In genomic region chr4:106959506-106960302, GRCm38 (mm10) we compare ENCODE assay signal across 12 mouse cellular contexts. TPM values are rescaled to one million over a fixed set of nuclear protein-coding genes. Genes with fewer than 3 reads are reported as not detected.
DNase-seq lines count a peak whose midpoint lies in the region; ATAC-seq and TF ChIP-seq lines count a peak whose summit lies in the region.
"Had no signal": no experiment of that assay in that cellular context is flagged by ENCODE, and none has a peak within 500 bp of the region (broad histone marks: within the 10 kb centered on the region; RNA-seq: fewer than 3 reads in every experiment).

No protein-coding gene starts in this region.

- no peak overlapping the region for H3K4me2 ChIP-seq in hindbrain, embryonic 12.5 days (replicated peaks)
- H3K4me2 ChIP-seq in midbrain, postnatal 0 days (ENCODE audit: low read depth, low read length, poor library complexity, severe bottlenecking), result no peak overlapping the region
- H3K4me2 ChIP-seq: limb, embryonic 15.5 days had no signal

- peaks cover 95% of the 10 kb centered on the region for H3K4me1 ChIP-seq in hindbrain, embryonic 12.5 days
- peaks cover 25% of the 10 kb centered on the region for H3K4me1 ChIP-seq in midbrain, postnatal 0 days (ENCODE audit: insufficient read depth, low read length)

- no peaks in the 10 kb centered on the region for H3K27me3 ChIP-seq in hindbrain, embryonic 12.5 days
- H3K27me3 ChIP-seq in midbrain, postnatal 0 days (ENCODE audit: insufficient read depth, low read length), result no peaks in the 10 kb centered on the region
- H3K27me3 ChIP-seq: limb, embryonic 15.5 days had no signal

- intact Hi-C loops in left cerebral cortex, postnatal 36 days (cut with DNase I), result no loop called here

- no peaks in the 10 kb centered on the region for H3K9me3 ChIP-seq in hindbrain, embryonic 12.5 days (replicated peaks)
- no peaks in the 10 kb centered on the region for H3K9me3 ChIP-seq in midbrain, postnatal 0 days (ENCODE audit: low read length)
- H3K9me3 ChIP-seq: limb, embryonic 15.5 days had no signal

- H3K27ac ChIP-seq in hindbrain, embryonic 12.5 days, result peak overlapping the region; percentile 57
- H3K27ac ChIP-seq in midbrain, postnatal 0 days (ENCODE audit: low read depth, low read length), result peak overlapping the region; percentile 18; the same call in 1 of the 2 replicates
- H3K27ac ChIP-seq: limb, embryonic 15.5 days had no signal

- no peaks in the 10 kb centered on the region for H3K36me3 ChIP-seq in hindbrain, embryonic 12.5 days
- no peaks in the 10 kb centered on the region for H3K36me3 ChIP-seq in midbrain, postnatal 0 days (ENCODE audit: insufficient read depth, low read length)

- DNase-seq in adrenal gland, adult (ENCODE audit: inconsistent age in 2 of 2, low spot score in 1 of 2), result peak; percentile 46 to 80
- no peak for DNase-seq in adrenal gland, postnatal 25 days
- peak; percentile 37 for DNase-seq in adrenal gland, postnatal 14 days
- DNase-seq in midbrain, postnatal 0 days (ENCODE audit: low spot score), result peak; percentile 51
- no peak for DNase-seq in left cerebral cortex, postnatal 36 days (ENCODE audit: low spot score in 2 of 2)
- DNase-seq in lung, postnatal 10 days, result no peak
- no peak for DNase-seq in right cerebral cortex, postnatal 25 days
- DNase-seq: cerebellum, postnatal 36 days; heart, adult 11 months; right cerebral cortex, postnatal 14 days had no signal

- ATAC-seq in hindbrain, embryonic 12.5 days (ENCODE audit: low FRiP score), result no peak
- no peak for ATAC-seq in midbrain, postnatal 0 days (ENCODE audit: low FRiP score)

- no peak overlapping the region for H3K9ac ChIP-seq in hindbrain, embryonic 12.5 days
- no peak overlapping the region for H3K9ac ChIP-seq in midbrain, postnatal 0 days (replicated peaks; ENCODE audit: low read length, poor library complexity, severe bottlenecking)
- H3K9ac ChIP-seq: limb, embryonic 15.5 days had no signal

- TF ChIP-seq CTCF in midbrain, postnatal 0 days (IDR thresholded peaks at IDR 0.05), result no peak

- WGBS in hindbrain, embryonic 12.5 days, result 76% methylated on average over 12 of the region's 12 CpGs
- WGBS in midbrain, postnatal 0 days, result 65% methylated on average over 12 of the region's 12 CpGs

- H3K4me3 ChIP-seq in hindbrain, embryonic 12.5 days, result no peak overlapping the region
- no peak overlapping the region for H3K4me3 ChIP-seq in midbrain, postnatal 0 days (ENCODE audit: low read depth, low read length)
- H3K4me3 ChIP-seq: limb, embryonic 15.5 days had no signal

RNA-seq across cellular contexts. Expression of gene Ssbp3, which starts 49.2 kb away (rescaled TPM):
- 70.8 and 82.6 TPM in 2 replicates for total RNA-seq in adrenal gland, postnatal 25 days (2021)
- total RNA-seq in adrenal gland, postnatal 14 days (2021), result 60.6 and 66.3 TPM in 2 replicates
- polyA plus RNA-seq in hindbrain, embryonic 12.5 days (2016; fragmentation: Nextera tagmentation; extraction: Ambion mirVana), result 285 and 302 TPM in 2 replicates
- 172 and 176 TPM in 2 replicates for total RNA-seq in midbrain, postnatal 0 days (2014; rRNA removed)
- polyA plus RNA-seq in midbrain, postnatal 0 days (2015; fragmentation: Nextera tagmentation; extraction: Ambion mirVana), result 110 and 126 TPM in 2 replicates
- 100 to 1,000 TPM; 160 to 182 TPM for total RNA-seq in left cerebral cortex, postnatal 36 days (2021)

Comparison
In these comparisons a context has a peak if more than half of its experiments do, and no peak if none do; other contexts are left out.
1. DNase-seq: peak in adrenal gland, adult (2 of 2), adrenal gland, postnatal 14 days (single experiment) and midbrain, postnatal 0 days (single experiment); none in adrenal gland, postnatal 25 days (single experiment), left cerebral cortex, postnatal 36 days (0 of 2), lung, postnatal 10 days (single experiment) and right cerebral cortex, postnatal 25 days (single experiment).